Mouse (Mus musculus) MEL (cell line): ENCODE data around the gene A030014E15Rik.

Source experiments
- CHD2 ChIP-seq: IDR thresholded peaks from 2 replicates; pipeline ENCODE4 v1.6.1; 2011; ENCODE audit warnings: low read length, improper control_type of control experiment
- CTCF ChIP-seq, 3 experiments: IDR thresholded peaks in 2 of 3; conservative IDR thresholded peaks in 1 of 3; 2 replicates each; pipeline ENCODE4 v1.5.1; 2011 to 2012; ENCODE audit warnings: low read length in 3 of 3, low read depth in 2 of 3, mild to moderate bottlenecking in 2 of 3, improper control_type of control experiment in 1 of 3, inconsistent platforms in 1 of 3, mixed read lengths in 1 of 3, moderate library complexity in 1 of 3; ENCODE audit not compliant: control insufficient read depth in 1 of 3, insufficient read depth in 1 of 3, poor library complexity in 1 of 3, severe bottlenecking in 1 of 3
- ETS1 ChIP-seq: IDR thresholded peaks from 2 replicates; pipeline ENCODE4 v1.6.1; 2012; ENCODE audit warnings: low read depth, mild to moderate bottlenecking, inconsistent platforms, low read length, improper control_type of control experiment, moderate library complexity
- MEF2A ChIP-seq: IDR thresholded peaks from 2 replicates; pipeline ENCODE4 v1.6.1; 2014; ENCODE audit warnings: low read depth, mild to moderate bottlenecking, inconsistent platforms, low read length, improper control_type of control experiment; ENCODE audit not compliant: poor library complexity, insufficient replicate concordance, severe bottlenecking; ENCODE audit errors: extremely low read depth
- MYC ChIP-seq: IDR thresholded peaks from 2 replicates; pipeline ENCODE4 v1.6.1; 2011; ENCODE audit warnings: low read depth, mild to moderate bottlenecking, low read length, improper control_type of control experiment, moderate library complexity
- POLR2A ChIP-seq, 2 experiments: IDR thresholded peaks; 2 replicates each; pipeline ENCODE4 v1.6.1; 2011 to 2012; ENCODE audit warnings: low read length in 2 of 2, mild to moderate bottlenecking in 2 of 2, control low read depth in 1 of 2, improper control_type of control experiment in 1 of 2, low read depth in 1 of 2, moderate library complexity in 1 of 2; ENCODE audit not compliant: control insufficient read depth in 1 of 2, insufficient read depth in 1 of 2, poor library complexity in 1 of 2

DNA sequence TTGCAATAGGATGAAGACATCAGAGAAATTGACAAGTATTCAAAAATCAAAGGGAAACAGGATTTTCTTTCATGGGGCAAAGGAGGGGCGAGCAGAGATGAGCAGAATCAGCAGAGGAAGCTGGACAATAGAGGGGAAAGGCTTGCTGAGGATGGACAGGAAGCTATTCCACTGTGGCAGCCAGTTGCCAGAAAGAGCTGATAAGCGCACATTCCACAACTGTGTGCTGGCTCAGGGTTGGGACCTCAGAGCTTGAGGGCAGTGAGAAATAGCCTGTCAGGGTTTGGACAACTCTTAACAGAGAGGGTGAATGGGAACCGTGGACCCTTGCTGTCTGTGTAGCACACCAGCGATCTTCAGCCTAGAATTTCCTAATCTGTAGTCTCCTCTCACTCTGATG, 47.3 kb downstream of the A030014E15Rik start:
- TF ChIP-seq POLR2A (IDR thresholded peaks at IDR 0.05; ENCODE audit: control insufficient read depth in 1 of 2, insufficient read depth in 1 of 2, low read depth in 1 of 2, low read length in 2 of 2, poor library complexity in 1 of 2) (no peak), MEF2A (no peak), CTCF (IDR thresholded peaks at IDR 0.05 in 2 of 3, conservative IDR thresholded peaks at IDR 0.05 in 1 of 3; ENCODE audit: control insufficient read depth in 1 of 3, insufficient read depth in 1 of 3, low read depth in 2 of 3, low read length in 3 of 3, poor library complexity in 1 of 3, severe bottlenecking in 1 of 3) (no peak), ETS1 (no peak), CHD2 (no peak), MYC (no peak)
